Mouse (Mus musculus): Measurements from ENCODE around the gene Cyp46a1. TPM values are rescaled to one million over a fixed set of nuclear protein-coding genes. Genes with fewer than 3 reads are reported as not detected.

Gene Cyp46a1
- polyA plus RNA-seq, 1 experiment: not detected

- Histone ChIP-seq H3K4me3 (replicated peaks) (no peak overlapping the region), H3K36me3 (ENCODE audit: control insufficient read depth) (no peaks in the 10 kb centered on the region), H3K9me3 (ENCODE audit: control insufficient read depth, low read length) (no peaks in the 10 kb centered on the region), H3K27me3 (ENCODE audit: control insufficient read depth) (no peaks in the 10 kb centered on the region), H3K4me1 (ENCODE audit: control insufficient read depth) (no peaks in the 10 kb centered on the region)
- no peak for TF ChIP-seq GATA1 (IDR thresholded peaks at IDR 0.05; ENCODE audit: low read length)
- no peak for TF ChIP-seq TAL1 (IDR thresholded peaks at IDR 0.05; ENCODE audit: low read length)
Measured at GRCm38 (mm10) chr12:108389718-108390117, 55.5 kb downstream of the Cyp46a1 start.

DNA sequence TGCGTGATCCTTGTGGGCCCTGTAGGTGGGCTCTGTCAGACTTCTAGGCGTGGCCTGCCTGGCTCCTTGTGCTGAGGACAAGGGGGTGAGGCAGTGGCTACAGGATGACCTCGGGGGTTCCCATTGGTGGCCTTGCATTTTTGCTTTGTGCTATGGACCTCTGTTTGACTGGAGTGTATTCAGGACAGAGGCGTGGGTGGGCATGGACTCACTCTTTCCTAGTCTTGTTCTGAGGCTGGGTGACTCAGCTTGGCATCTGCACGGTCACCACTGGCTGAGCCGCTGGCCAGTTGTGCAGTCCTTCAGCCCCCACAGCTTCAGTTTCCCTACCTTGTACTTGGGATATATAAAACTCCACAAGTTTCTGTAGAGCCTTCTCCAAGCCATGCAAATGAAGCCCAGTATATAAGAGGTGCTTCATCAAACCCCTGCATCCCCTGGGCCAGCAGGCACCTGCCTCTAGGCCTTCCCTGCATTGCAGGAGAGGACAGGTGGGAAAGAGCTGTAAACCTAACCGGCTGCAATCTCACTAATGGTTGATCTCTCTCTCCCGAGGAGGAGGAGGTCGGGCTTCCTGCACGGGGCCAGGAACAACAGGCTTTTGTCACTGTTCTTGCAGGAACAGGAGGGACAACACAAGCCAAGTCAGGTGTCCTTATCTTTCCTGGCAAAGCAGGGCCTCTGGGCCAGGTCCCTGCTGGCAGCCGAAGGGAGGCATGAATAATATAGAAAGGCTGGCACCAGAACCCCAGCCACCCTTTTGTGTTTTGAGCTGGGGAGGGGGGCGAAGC, 58.3 kb downstream of the Cyp46a1 start:
- H3K27me3 ChIP-seq (ENCODE audit: control insufficient read depth): no peaks in the 10 kb centered on the region
- TF ChIP-seq GATA1 (IDR thresholded peaks at IDR 0.05; ENCODE audit: low read length) (no peak), TAL1 (IDR thresholded peaks at IDR 0.05; ENCODE audit: low read length) (no peak)
- no peaks in the 10 kb centered on the region for H3K36me3 ChIP-seq (ENCODE audit: control insufficient read depth)
- H3K9me3 ChIP-seq (ENCODE audit: control insufficient read depth, low read length): no peaks in the 10 kb centered on the region
- no peaks in the 10 kb centered on the region for H3K4me1 ChIP-seq (ENCODE audit: control insufficient read depth)
- H3K4me3 ChIP-seq (replicated peaks): no peak overlapping the region

- H3K36me3 ChIP-seq (ENCODE audit: control insufficient read depth): no peaks in the 10 kb centered on the region
- no peak overlapping the region for H3K4me3 ChIP-seq (replicated peaks)
- TF ChIP-seq TAL1 (IDR thresholded peaks at IDR 0.05; ENCODE audit: low read length) (no peak), GATA1 (IDR thresholded peaks at IDR 0.05; ENCODE audit: low read length) (no peak)
- H3K9me3 ChIP-seq (ENCODE audit: control insufficient read depth, low read length): no peaks in the 10 kb centered on the region
- no peaks in the 10 kb centered on the region for H3K27me3 ChIP-seq (ENCODE audit: control insufficient read depth)
- H3K4me1 ChIP-seq (ENCODE audit: control insufficient read depth): no peaks in the 10 kb centered on the region
Measured at GRCm38 (mm10) chr12:108393082-108393481, 58.9 kb downstream of the Cyp46a1 start.

DNA sequence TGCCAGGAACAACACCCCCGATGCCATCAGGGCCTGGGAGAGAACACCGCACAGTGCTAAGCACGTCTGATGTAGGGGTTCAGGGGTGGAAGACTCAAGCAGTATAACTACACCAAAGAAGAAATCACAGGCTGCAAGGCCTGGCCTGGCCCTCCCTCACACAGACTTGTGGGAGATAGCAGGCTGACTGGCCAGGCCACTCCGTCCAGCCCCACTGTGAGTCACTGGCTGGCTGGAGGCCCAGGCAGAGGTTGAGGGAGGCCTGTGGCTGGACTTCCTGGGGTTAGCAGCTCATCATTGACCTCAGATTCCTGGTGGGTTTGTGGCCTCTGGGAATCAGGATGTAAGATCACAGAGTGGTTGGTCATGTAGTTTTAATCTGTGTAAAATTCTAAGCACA, 59.5 kb downstream of the Cyp46a1 start:
- Histone ChIP-seq H3K36me3 (ENCODE audit: control insufficient read depth) (no peaks in the 10 kb centered on the region), H3K4me3 (replicated peaks) (no peak overlapping the region), H3K4me1 (ENCODE audit: control insufficient read depth) (no peaks in the 10 kb centered on the region), H3K27me3 (ENCODE audit: control insufficient read depth) (no peaks in the 10 kb centered on the region), H3K9me3 (ENCODE audit: control insufficient read depth, low read length) (no peaks in the 10 kb centered on the region)
- TF ChIP-seq TAL1 (IDR thresholded peaks at IDR 0.05; ENCODE audit: low read length) (no peak), GATA1 (IDR thresholded peaks at IDR 0.05; ENCODE audit: low read length) (no peak)

DNA sequence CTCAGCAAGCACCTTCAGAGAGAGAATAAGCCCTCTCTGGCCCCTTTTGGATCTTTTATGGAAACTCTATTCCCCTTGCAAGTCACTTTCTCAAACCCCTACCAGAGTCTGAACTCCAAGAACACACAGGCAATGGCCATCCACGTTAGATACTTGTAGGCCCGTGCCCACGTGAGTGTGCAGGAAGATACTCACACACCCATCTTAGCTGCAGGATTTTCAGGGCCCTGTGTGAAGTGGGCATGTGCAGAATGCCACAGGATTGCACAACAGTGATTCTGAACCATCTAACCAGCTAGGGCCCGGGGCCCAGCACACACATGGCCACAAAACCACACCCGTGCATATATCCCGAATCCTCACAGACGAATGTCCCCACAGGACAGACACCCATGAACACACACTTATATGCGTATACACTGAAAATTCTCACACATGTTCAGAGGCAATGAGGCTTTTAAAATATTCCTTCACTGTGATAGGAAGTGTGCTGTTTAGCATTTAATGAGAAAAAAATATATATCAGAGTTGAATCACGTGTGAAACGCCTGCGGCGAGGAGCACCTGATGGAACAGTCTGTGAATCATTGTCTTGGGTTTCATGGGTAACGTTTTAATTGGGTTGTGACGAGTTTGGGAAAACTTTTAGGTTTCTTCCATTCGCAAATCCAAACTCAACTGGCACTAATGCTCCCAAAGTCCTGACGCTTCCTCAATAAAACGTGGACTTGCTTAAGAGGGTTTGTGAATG, 60.5 kb downstream of the Cyp46a1 start:
- Histone ChIP-seq H3K27me3 (ENCODE audit: control insufficient read depth) (no peaks in the 10 kb centered on the region), H3K9me3 (ENCODE audit: control insufficient read depth, low read length) (no peaks in the 10 kb centered on the region), H3K36me3 (ENCODE audit: control insufficient read depth) (no peaks in the 10 kb centered on the region), H3K4me1 (ENCODE audit: control insufficient read depth) (no peaks in the 10 kb centered on the region), H3K4me3 (replicated peaks) (no peak overlapping the region)
- no peak for TF ChIP-seq GATA1 (IDR thresholded peaks at IDR 0.05; ENCODE audit: low read length)
- no peak for TF ChIP-seq TAL1 (IDR thresholded peaks at IDR 0.05; ENCODE audit: low read length)

- Histone ChIP-seq H3K36me3 (ENCODE audit: control insufficient read depth) (no peaks in the 10 kb centered on the region), H3K4me1 (ENCODE audit: control insufficient read depth) (no peaks in the 10 kb centered on the region), H3K9me3 (ENCODE audit: control insufficient read depth, low read length) (no peaks in the 10 kb centered on the region), H3K4me3 (replicated peaks) (no peak overlapping the region), H3K27me3 (ENCODE audit: control insufficient read depth) (no peaks in the 10 kb centered on the region)
- TF ChIP-seq GATA1 (IDR thresholded peaks at IDR 0.05; ENCODE audit: low read length) (no peak), TAL1 (IDR thresholded peaks at IDR 0.05; ENCODE audit: low read length) (no peak)
Measured at GRCm38 (mm10) chr12:108395285-108395660, 61.1 kb downstream of the Cyp46a1 start.

DNA sequence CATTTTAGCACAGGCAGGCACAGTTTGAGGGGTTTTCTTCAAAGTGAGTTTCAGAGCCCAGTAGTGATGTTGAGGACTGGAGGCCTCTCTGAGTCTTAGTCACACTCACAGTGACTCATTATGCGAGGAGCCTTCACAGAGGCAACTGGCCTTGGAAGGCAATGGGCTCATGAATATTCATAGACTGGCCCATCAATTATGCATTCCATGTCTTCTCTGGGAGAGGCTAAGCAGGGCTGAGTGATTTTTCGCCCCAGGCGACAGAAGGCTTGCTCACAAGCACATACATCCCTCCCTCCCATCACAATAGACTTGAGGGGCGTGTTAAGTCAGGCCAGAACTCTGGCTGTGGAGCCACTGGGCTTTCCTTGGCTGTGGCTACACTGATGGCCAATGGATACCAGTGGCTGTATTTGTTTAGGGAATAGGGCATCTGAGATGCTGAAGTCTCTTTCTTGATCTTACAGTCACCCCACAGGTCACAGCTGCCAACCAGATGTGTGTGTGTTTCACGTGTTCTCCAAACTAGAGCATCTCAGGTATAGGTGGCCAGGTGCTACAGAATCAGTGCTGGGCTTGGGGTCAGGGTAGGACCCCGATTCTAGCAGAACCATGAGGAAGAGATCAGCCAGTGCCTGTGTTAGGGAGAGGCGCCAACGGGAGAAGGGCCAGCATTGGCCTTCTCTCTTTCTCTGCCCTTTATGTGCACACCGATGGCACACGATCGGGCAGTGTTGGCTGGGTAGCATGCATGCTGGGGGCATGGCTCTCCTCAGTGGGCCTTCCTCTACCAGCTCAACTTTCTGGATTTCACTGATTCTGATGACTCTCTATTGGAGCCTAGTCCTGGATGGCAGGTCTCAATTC, 62.1 kb downstream of the Cyp46a1 start:
- no peak overlapping the region for H3K4me3 ChIP-seq (replicated peaks)
- no peaks in the 10 kb centered on the region for H3K36me3 ChIP-seq (ENCODE audit: control insufficient read depth)
- TF ChIP-seq GATA1 (IDR thresholded peaks at IDR 0.05; ENCODE audit: low read length) (no peak), TAL1 (IDR thresholded peaks at IDR 0.05; ENCODE audit: low read length) (no peak)
- H3K27me3 ChIP-seq (ENCODE audit: control insufficient read depth): no peaks in the 10 kb centered on the region
- H3K4me1 ChIP-seq (ENCODE audit: control insufficient read depth): no peaks in the 10 kb centered on the region
- no peaks in the 10 kb centered on the region for H3K9me3 ChIP-seq (ENCODE audit: control insufficient read depth, low read length)

DNA sequence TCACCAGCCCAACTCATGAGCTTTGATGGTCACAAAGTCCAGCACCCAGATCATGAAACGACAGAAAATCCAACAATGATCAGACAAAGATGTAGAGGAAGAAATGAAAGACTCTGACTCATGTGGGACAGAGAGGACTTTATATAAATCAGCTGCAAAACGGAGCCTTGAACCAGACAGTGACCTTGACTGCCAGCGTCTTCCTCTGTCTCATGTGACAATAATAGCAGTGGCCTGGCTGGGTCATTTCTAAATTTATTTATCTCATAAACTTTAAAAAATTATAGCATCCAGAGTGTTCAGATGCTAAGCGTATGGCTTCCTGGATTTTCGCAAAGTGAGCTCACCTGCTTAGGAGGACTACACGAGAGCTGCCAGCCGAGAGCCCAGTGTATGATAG, 64.5 kb downstream of the Cyp46a1 start:
- Histone ChIP-seq H3K4me3 (replicated peaks) (no peak overlapping the region), H3K36me3 (ENCODE audit: control insufficient read depth) (no peaks in the 10 kb centered on the region), H3K4me1 (ENCODE audit: control insufficient read depth) (no peaks in the 10 kb centered on the region), H3K27me3 (ENCODE audit: control insufficient read depth) (no peaks in the 10 kb centered on the region), H3K9me3 (ENCODE audit: control insufficient read depth, low read length) (no peaks in the 10 kb centered on the region)
- TF ChIP-seq GATA1 (IDR thresholded peaks at IDR 0.05; ENCODE audit: low read length) (no peak), TAL1 (IDR thresholded peaks at IDR 0.05; ENCODE audit: low read length) (no peak)

GRCm38 (mm10) chr12:108399191-108399590, 65.0 kb downstream of the Cyp46a1 start:
- TF ChIP-seq GATA1 (IDR thresholded peaks at IDR 0.05; ENCODE audit: low read length) (no peak), TAL1 (IDR thresholded peaks at IDR 0.05; ENCODE audit: low read length) (no peak)
- Histone ChIP-seq H3K36me3 (ENCODE audit: control insufficient read depth) (no peaks in the 10 kb centered on the region), H3K4me3 (replicated peaks) (no peak overlapping the region), H3K9me3 (ENCODE audit: control insufficient read depth, low read length) (no peaks in the 10 kb centered on the region), H3K27me3 (ENCODE audit: control insufficient read depth) (no peaks in the 10 kb centered on the region), H3K4me1 (ENCODE audit: control insufficient read depth) (no peaks in the 10 kb centered on the region)
